Mouse (Mus musculus) MEL (cell line): ENCODE data around the gene Ptges3l. TPM values are rescaled to one million over a fixed set of nuclear protein-coding genes. Genes with fewer than 3 reads are reported as not detected.

Source experiments
- DNase-seq: peaks from one replicate; pipeline ENCODE4 v3.0.0; 2011; ENCODE audit warnings: low read depth, low spot score
- H3K27ac ChIP-seq: 2 replicates; pipeline ENCODE4 v1.5.1; 2012; ENCODE audit warnings: low read depth, mild to moderate bottlenecking, control low read depth, low read length, moderate library complexity; ENCODE audit not compliant: control insufficient read depth
- H3K27me3 ChIP-seq, 2 experiments: fragments of 150-350 bp in 1 of 2; sonication (generic) in 1 of 2; 2 replicates each; pipeline ENCODE4 v1.6.1; 2012; ENCODE audit warnings: low read length in 2 of 2, mild to moderate bottlenecking in 2 of 2, improper control_type of control experiment in 1 of 2, moderate library complexity in 1 of 2; ENCODE audit not compliant: insufficient read depth in 2 of 2, control insufficient read depth in 1 of 2
- H3K36me3 ChIP-seq, 2 experiments: 2 replicates each; pipeline ENCODE4 v1.6.1; 2012 to 2014; ENCODE audit warnings: low read length in 2 of 2, improper control_type of control experiment in 1 of 2, inconsistent platforms in 1 of 2, mild to moderate bottlenecking in 1 of 2; ENCODE audit not compliant: insufficient read depth in 2 of 2, control insufficient read depth in 1 of 2
- H3K4me1 ChIP-seq, 2 experiments: fragments of 150-350 bp in 1 of 2; sonication (generic) in 1 of 2; 2 replicates each; pipeline ENCODE4 v1.6.1; 2012; ENCODE audit warnings: low read length in 2 of 2, improper control_type of control experiment in 1 of 2, mild to moderate bottlenecking in 1 of 2; ENCODE audit not compliant: insufficient read depth in 2 of 2, control insufficient read depth in 1 of 2
- H3K4me3 ChIP-seq, 2 experiments: fragments of 150-350 bp in 1 of 2; sonication (generic) in 1 of 2; 2 replicates each; pipeline ENCODE4 v1.5.1; 2012; ENCODE audit warnings: low read depth in 2 of 2, low read length in 2 of 2, mild to moderate bottlenecking in 2 of 2, moderate library complexity in 2 of 2, control low read depth in 1 of 2, improper control_type of control experiment in 1 of 2; ENCODE audit not compliant: control insufficient read depth in 1 of 2, insufficient read depth in 1 of 2
- H3K79me2 ChIP-seq: 2 replicates; pipeline ENCODE4 v1.6.1; 2012; ENCODE audit warnings: mild to moderate bottlenecking, low read length, moderate library complexity; ENCODE audit not compliant: control insufficient read depth, poor library complexity, insufficient read depth
- H3K9ac ChIP-seq: 2 replicates; pipeline ENCODE4 v1.6.1; 2012; ENCODE audit warnings: low read depth, mild to moderate bottlenecking, control low read depth, low read length, moderate library complexity; ENCODE audit not compliant: control insufficient read depth, poor library complexity, severe bottlenecking
- H3K9me3 ChIP-seq: fragments of 150-350 bp; sonication (generic); replicated peaks from 2 replicates; pipeline ENCODE4 v1.6.1; 2012; ENCODE audit warnings: mild to moderate bottlenecking, low read length, improper control_type of control experiment, moderate library complexity; ENCODE audit not compliant: insufficient read depth
- BHLHE40 ChIP-seq: IDR thresholded peaks from 2 replicates; pipeline ENCODE4 v1.6.1; 2012; ENCODE audit warnings: low read depth, mild to moderate bottlenecking, inconsistent platforms, low read length, improper control_type of control experiment, borderline replicate concordance
- CTCF ChIP-seq, 3 experiments: IDR thresholded peaks in 2 of 3; conservative IDR thresholded peaks in 1 of 3; 2 replicates each; pipeline ENCODE4 v1.5.1; 2011 to 2012; ENCODE audit warnings: low read length in 3 of 3, low read depth in 2 of 3, mild to moderate bottlenecking in 2 of 3, improper control_type of control experiment in 1 of 3, inconsistent platforms in 1 of 3, mixed read lengths in 1 of 3, moderate library complexity in 1 of 3; ENCODE audit not compliant: control insufficient read depth in 1 of 3, insufficient read depth in 1 of 3, poor library complexity in 1 of 3, severe bottlenecking in 1 of 3
- E2F4 ChIP-seq: IDR thresholded peaks from 2 replicates; pipeline ENCODE4 v1.6.1; 2011; ENCODE audit warnings: low read depth, low read length, improper control_type of control experiment, borderline replicate concordance
- ELF1 ChIP-seq: IDR thresholded peaks from 2 replicates; pipeline ENCODE4 v1.6.1; 2014; ENCODE audit warnings: low read depth, mild to moderate bottlenecking, inconsistent platforms, low read length, improper control_type of control experiment, moderate library complexity
- EP300 ChIP-seq, 2 experiments: IDR thresholded peaks; 2 replicates each; pipeline ENCODE4 v1.6.1; 2011; ENCODE audit warnings: improper control_type of control experiment in 2 of 2, low read length in 2 of 2, low read depth in 1 of 2, mild to moderate bottlenecking in 1 of 2
- ETS1 ChIP-seq: IDR thresholded peaks from 2 replicates; pipeline ENCODE4 v1.6.1; 2012; ENCODE audit warnings: low read depth, mild to moderate bottlenecking, inconsistent platforms, low read length, improper control_type of control experiment, moderate library complexity
- GABPA ChIP-seq: IDR thresholded peaks from 2 replicates; pipeline ENCODE4 v1.6.1; 2012; ENCODE audit warnings: low read depth, mild to moderate bottlenecking, inconsistent platforms, low read length, improper control_type of control experiment, moderate library complexity
- KAT2A ChIP-seq: conservative IDR thresholded peaks from 2 replicates; pipeline ENCODE4 v1.6.1; 2012; ENCODE audit warnings: low read depth, low read length, improper control_type of control experiment, inconsistent platforms
- MAZ ChIP-seq: IDR thresholded peaks from 2 replicates; pipeline ENCODE4 v1.6.1; 2012; ENCODE audit warnings: low read depth, mild to moderate bottlenecking, inconsistent platforms, low read length, improper control_type of control experiment
- MEF2A ChIP-seq: IDR thresholded peaks from 2 replicates; pipeline ENCODE4 v1.6.1; 2014; ENCODE audit warnings: low read depth, mild to moderate bottlenecking, inconsistent platforms, low read length, improper control_type of control experiment; ENCODE audit not compliant: poor library complexity, insufficient replicate concordance, severe bottlenecking; ENCODE audit errors: extremely low read depth
- MXI1 ChIP-seq: IDR thresholded peaks from 2 replicates; pipeline ENCODE4 v1.6.1; 2011; ENCODE audit warnings: mild to moderate bottlenecking, low read depth, low read length, improper control_type of control experiment
- MYC ChIP-seq: IDR thresholded peaks from 2 replicates; pipeline ENCODE4 v1.6.1; 2011; ENCODE audit warnings: low read depth, mild to moderate bottlenecking, low read length, improper control_type of control experiment, moderate library complexity
- NRF1 ChIP-seq: IDR thresholded peaks from 2 replicates; pipeline ENCODE4 v1.6.1; 2014; ENCODE audit warnings: low read depth, mild to moderate bottlenecking, inconsistent platforms, low read length, improper control_type of control experiment, moderate library complexity; ENCODE audit not compliant: poor library complexity, insufficient read depth, severe bottlenecking
- POLR2A ChIP-seq, 2 experiments: IDR thresholded peaks; 2 replicates each; pipeline ENCODE4 v1.6.1; 2011 to 2012; ENCODE audit warnings: low read length in 2 of 2, mild to moderate bottlenecking in 2 of 2, control low read depth in 1 of 2, improper control_type of control experiment in 1 of 2, low read depth in 1 of 2, moderate library complexity in 1 of 2; ENCODE audit not compliant: control insufficient read depth in 1 of 2, insufficient read depth in 1 of 2, poor library complexity in 1 of 2
- POLR2AphosphoS2 ChIP-seq: IDR thresholded peaks from 2 replicates; pipeline ENCODE4 v1.6.1; 2011; ENCODE audit warnings: low read length, improper control_type of control experiment
- POLR2AphosphoS5 ChIP-seq: IDR thresholded peaks from 2 replicates; pipeline ENCODE4 v1.6.1; 2012; ENCODE audit warnings: low read depth, borderline replicate concordance, mild to moderate bottlenecking, inconsistent platforms, low read length, moderate library complexity, mixed read lengths
- RAD21 ChIP-seq: IDR thresholded peaks from 2 replicates; pipeline ENCODE4 v1.6.1; 2011; ENCODE audit warnings: mild to moderate bottlenecking, low read depth, low read length, improper control_type of control experiment
- SIN3A ChIP-seq: IDR thresholded peaks from 2 replicates; pipeline ENCODE4 v1.6.1; 2012; ENCODE audit warnings: low read length, improper control_type of control experiment, inconsistent platforms
- TBP ChIP-seq: IDR thresholded peaks from 2 replicates; pipeline ENCODE4 v1.8.0; 2011; ENCODE audit warnings: low read depth, low read length, improper control_type of control experiment
- USF2 ChIP-seq, 2 experiments: IDR thresholded peaks; 2 replicates each; pipeline ENCODE4 v1.6.1; 2011 to 2012; ENCODE audit warnings: improper control_type of control experiment in 2 of 2, low read length in 2 of 2, borderline replicate concordance in 1 of 2, inconsistent platforms in 1 of 2, low read depth in 1 of 2, mild to moderate bottlenecking in 1 of 2; ENCODE audit not compliant: insufficient read depth in 1 of 2
- ZC3H11A ChIP-seq: IDR thresholded peaks from 2 replicates; pipeline ENCODE4 v1.6.1; 2012; ENCODE audit warnings: low read depth, mild to moderate bottlenecking, inconsistent platforms, low read length, improper control_type of control experiment
- ZKSCAN1 ChIP-seq: IDR thresholded peaks from 2 replicates; pipeline ENCODE4 v1.6.1; 2012; ENCODE audit warnings: low read depth, mild to moderate bottlenecking, inconsistent platforms, low read length, improper control_type of control experiment, moderate library complexity
- ZNF384 ChIP-seq: IDR thresholded peaks from 2 replicates; pipeline ENCODE4 v1.6.1; 2012; ENCODE audit warnings: low read depth, mild to moderate bottlenecking, inconsistent platforms, low read length, improper control_type of control experiment
- polyA plus RNA-seq, 2 experiments: library from polyadenylated mRNA; stranded (reverse) in 1 of 2; unstranded in 1 of 2; fragments of >175 nt in 1 of 2; fragments of >200 nt in 1 of 2; gene quantifications; 2 replicates each; pipeline versions ENCODE4 v1.2.1 to v1.2.4; 2012; ENCODE audit warnings: low replicate concordance in 2 of 2, low read depth in 1 of 2; ENCODE audit not compliant: insufficient read length in 2 of 2, insufficient read depth in 1 of 2, missing spikeins in 1 of 2
- total RNA-seq: library from RNA; depleted of rRNA; stranded (reverse); fragments of 300-350 nt; gene quantifications from 2 replicates; pipeline ENCODE4 v1.2.3, GENCODE M21; 2012

Gene Ptges3l
- total and polyA plus RNA-seq, 3 experiments, result 1.4 to 2.3 TPM; not detected in 1

- no peaks in the 10 kb centered on the region for H3K9me3 ChIP-seq
- H3K4me3 ChIP-seq, result no peak overlapping the region
- peaks cover 0 to 10% of the 10 kb centered on the region in 2 experiments; a peak in 2 of 4 replicates for H3K36me3 ChIP-seq
- H3K9ac ChIP-seq, result no peak overlapping the region
- no peak for DNase-seq
- no peak overlapping the region for H3K27ac ChIP-seq
- H3K27me3 ChIP-seq, result no peaks in the 10 kb centered on the region
- peaks cover 6% of the 10 kb centered on the region; the same call in 1 of the 2 replicates for H3K79me2 ChIP-seq
- TF ChIP-seq ETS1, result no peak
- no peak for TF ChIP-seq E2F4
- TF ChIP-seq USF2 (IDR thresholded peaks at IDR 0.05; ENCODE audit: borderline replicate concordance in 1 of 2, insufficient read depth in 1 of 2, low read depth in 1 of 2, low read length in 2 of 2), result no peak
- no peak for TF ChIP-seq MEF2A
- TF ChIP-seq ZNF384, result peak; percentile 46; the same call in 1 of the 2 replicates
- peaks cover under 1 to 16% of the 10 kb centered on the region in 2 experiments; a peak in 3 of 4 replicates for H3K4me1 ChIP-seq
Observed at GRCm38 (mm10) chr11:101469155-101469554, 44.0 kb upstream of the Ptges3l start.

- Histone ChIP-seq H3K27ac (no peak overlapping the region), H3K36me3 (peaks cover 0 to 14% of the 10 kb centered on the region in 2 experiments; a peak in 2 of 4 replicates), H3K9me3 (no peaks in the 10 kb centered on the region), H3K4me3 (peak overlapping the region; percentile 61 to 78; a peak in 3 of 4 replicates), H3K9ac (peak overlapping the region; percentile 66), H3K79me2 (peaks cover 6% of the 10 kb centered on the region; the same call in 1 of the 2 replicates), H3K27me3 (no peaks in the 10 kb centered on the region), H3K4me1 (peaks cover 5 to 20% of the 10 kb centered on the region in 2 experiments)
- TF ChIP-seq POLR2A (IDR thresholded peaks at IDR 0.05; ENCODE audit: control insufficient read depth in 1 of 2, insufficient read depth in 1 of 2, low read depth in 1 of 2, low read length in 2 of 2, poor library complexity in 1 of 2) (no peak), CTCF (IDR thresholded peaks at IDR 0.05 in 2 of 3, conservative IDR thresholded peaks at IDR 0.05 in 1 of 3; ENCODE audit: control insufficient read depth in 1 of 3, insufficient read depth in 1 of 3, low read depth in 2 of 3, low read length in 3 of 3, poor library complexity in 1 of 3, severe bottlenecking in 1 of 3) (no peak), MYC (no peak), ELF1 (no peak), TBP (no peak), BHLHE40 (no peak), ZC3H11A (no peak), MXI1 (no peak), E2F4 (no peak), KAT2A (no peak), MAZ (no peak), USF2 (IDR thresholded peaks at IDR 0.05; ENCODE audit: borderline replicate concordance in 1 of 2, insufficient read depth in 1 of 2, low read depth in 1 of 2, low read length in 2 of 2) (no peak), NRF1 (no peak), SIN3A (no peak), RAD21 (no peak), POLR2AphosphoS5 (no peak), POLR2AphosphoS2 (no peak), GABPA (no peak), ZKSCAN1 (no peak), EP300 (IDR thresholded peaks at IDR 0.05; ENCODE audit: low read depth in 1 of 2, low read length in 2 of 2) (no peak)
- no peak for DNase-seq
Observed at GRCm38 (mm10) chr11:101468731-101469130, 43.6 kb upstream of the Ptges3l start.
